Mouse (Mus musculus): ENCODE measurements at regions not wholly inside any gene's neighbourhood (a gene's known extent, or its start where the extent isn't known, plus 50 kb on each side); places are given as distances from the start of the nearest gene placed in this dataset.

GRCm38 (mm10) chr2:45580838-45581548, 463.8 kb upstream of the Zeb2 start:
- Histone ChIP-seq H3K9ac (no peak overlapping the region), H3K27me3 (ENCODE audit: insufficient read depth, low read length) (no peaks in the 10 kb centered on the region), H3K9me3 (ENCODE audit: low read length) (no peaks in the 10 kb centered on the region), H3K27ac (ENCODE audit: low read depth, low read length) (no peak overlapping the region), H3K4me2 (ENCODE audit: low read depth) (no peak overlapping the region), H3K36me3 (ENCODE audit: insufficient read depth) (no peaks in the 10 kb centered on the region), H3K4me1 (ENCODE audit: insufficient read depth) (no peaks in the 10 kb centered on the region), H3K4me3 (ENCODE audit: low read depth, low read length) (no peak overlapping the region)
- 61% methylated on average over 8 of the region's 8 CpGs for WGBS
- no peak for ATAC-seq
- TF ChIP-seq CTCF (IDR thresholded peaks at IDR 0.05; ENCODE audit: low read depth), result no peak
- DNase-seq, result no peak

GRCm38 (mm10) chr2:45572906-45573305, 455.7 kb upstream of the Zeb2 start:
- H3K27me3 ChIP-seq (ENCODE audit: insufficient read depth, low read length), result no peaks in the 10 kb centered on the region
- H3K36me3 ChIP-seq (ENCODE audit: insufficient read depth), result no peaks in the 10 kb centered on the region
- no peak overlapping the region for H3K4me2 ChIP-seq (ENCODE audit: low read depth)
- no peaks in the 10 kb centered on the region for H3K9me3 ChIP-seq (ENCODE audit: low read length)
- ATAC-seq, result no peak
- no peak overlapping the region for H3K4me3 ChIP-seq (ENCODE audit: low read depth, low read length)
- DNase-seq, result no peak
- H3K27ac ChIP-seq (ENCODE audit: low read depth, low read length), result no peak overlapping the region
- WGBS, result 91% methylated on average over 3 of the region's 3 CpGs
- no peaks in the 10 kb centered on the region for H3K4me1 ChIP-seq (ENCODE audit: insufficient read depth)
- TF ChIP-seq CTCF (IDR thresholded peaks at IDR 0.05; ENCODE audit: low read depth), result no peak
- no peak overlapping the region for H3K9ac ChIP-seq

GRCm38 (mm10) chr2:45554707-45555106, 437.5 kb upstream of the Zeb2 start:
- Histone ChIP-seq H3K9ac (no peak overlapping the region), H3K4me1 (ENCODE audit: insufficient read depth) (no peaks in the 10 kb centered on the region), H3K27ac (ENCODE audit: low read depth, low read length) (no peak overlapping the region), H3K36me3 (ENCODE audit: insufficient read depth) (no peaks in the 10 kb centered on the region), H3K9me3 (ENCODE audit: low read length) (no peaks in the 10 kb centered on the region), H3K4me3 (ENCODE audit: low read depth, low read length) (no peak overlapping the region), H3K4me2 (ENCODE audit: low read depth) (no peak overlapping the region), H3K27me3 (ENCODE audit: insufficient read depth, low read length) (no peaks in the 10 kb centered on the region)
- DNase-seq, result no peak
- TF ChIP-seq CTCF (IDR thresholded peaks at IDR 0.05; ENCODE audit: low read depth), result no peak
- 90% methylated on average over 4 of the region's 4 CpGs for WGBS
- no peak for ATAC-seq

- Histone ChIP-seq H3K9me3 (ENCODE audit: low read length) (no peaks in the 10 kb centered on the region), H3K27me3 (ENCODE audit: insufficient read depth, low read length) (no peaks in the 10 kb centered on the region), H3K9ac (no peak overlapping the region), H3K27ac (ENCODE audit: low read depth, low read length) (no peak overlapping the region), H3K36me3 (ENCODE audit: insufficient read depth) (no peaks in the 10 kb centered on the region), H3K4me3 (ENCODE audit: low read depth, low read length) (no peak overlapping the region), H3K4me1 (ENCODE audit: insufficient read depth) (no peaks in the 10 kb centered on the region), H3K4me2 (ENCODE audit: low read depth) (no peak overlapping the region)
- no peak for ATAC-seq
- WGBS, result 98% methylated on average over 3 of the region's 3 CpGs
- no peak for DNase-seq
- no peak for TF ChIP-seq CTCF (IDR thresholded peaks at IDR 0.05; ENCODE audit: low read depth)
Measured at GRCm38 (mm10) chr2:45541394-45541793, 424.2 kb upstream of the Zeb2 start.

- Histone ChIP-seq H3K4me1 (ENCODE audit: insufficient read depth) (no peaks in the 10 kb centered on the region), H3K27me3 (ENCODE audit: insufficient read depth, low read length) (no peaks in the 10 kb centered on the region), H3K36me3 (ENCODE audit: insufficient read depth) (no peaks in the 10 kb centered on the region), H3K27ac (ENCODE audit: low read depth, low read length) (no peak overlapping the region), H3K9me3 (ENCODE audit: low read length) (no peaks in the 10 kb centered on the region), H3K4me3 (ENCODE audit: low read depth, low read length) (no peak overlapping the region), H3K4me2 (ENCODE audit: low read depth) (no peak overlapping the region), H3K9ac (no peak overlapping the region)
- WGBS, result 81% methylated on average over 12 of the region's 12 CpGs
- ATAC-seq, result no peak
- no peak for TF ChIP-seq CTCF (IDR thresholded peaks at IDR 0.05; ENCODE audit: low read depth)
- no peak for DNase-seq
Measured at GRCm38 (mm10) chr2:45538950-45539349, 421.8 kb upstream of the Zeb2 start.

- H3K36me3 ChIP-seq (ENCODE audit: insufficient read depth), result no peaks in the 10 kb centered on the region
- no peaks in the 10 kb centered on the region for H3K9me3 ChIP-seq (ENCODE audit: low read length)
- no peaks in the 10 kb centered on the region for H3K27me3 ChIP-seq (ENCODE audit: insufficient read depth, low read length)
- no peak for DNase-seq
- WGBS, result 89% methylated on average over 7 of the region's 7 CpGs
- no peak for ATAC-seq
- no peak overlapping the region for H3K9ac ChIP-seq
- H3K4me2 ChIP-seq (ENCODE audit: low read depth), result no peak overlapping the region
- no peak overlapping the region for H3K4me3 ChIP-seq (ENCODE audit: low read depth, low read length)
- H3K27ac ChIP-seq (ENCODE audit: low read depth, low read length), result no peak overlapping the region
- H3K4me1 ChIP-seq (ENCODE audit: insufficient read depth), result no peaks in the 10 kb centered on the region
- TF ChIP-seq CTCF (IDR thresholded peaks at IDR 0.05; ENCODE audit: low read depth), result no peak
Measured at GRCm38 (mm10) chr2:45537722-45538121, 420.5 kb upstream of the Zeb2 start.

GRCm38 (mm10) chr2:45534806-45535205, 417.6 kb upstream of the Zeb2 start:
- H3K4me3 ChIP-seq (ENCODE audit: low read depth, low read length), result no peak overlapping the region
- H3K4me2 ChIP-seq (ENCODE audit: low read depth), result no peak overlapping the region
- H3K27me3 ChIP-seq (ENCODE audit: insufficient read depth, low read length), result no peaks in the 10 kb centered on the region
- 72% methylated on average over 5 of the region's 5 CpGs for WGBS
- H3K9ac ChIP-seq, result no peak overlapping the region
- ATAC-seq, result no peak
- DNase-seq, result no peak
- no peaks in the 10 kb centered on the region for H3K36me3 ChIP-seq (ENCODE audit: insufficient read depth)
- H3K4me1 ChIP-seq (ENCODE audit: insufficient read depth), result no peaks in the 10 kb centered on the region
- TF ChIP-seq CTCF (IDR thresholded peaks at IDR 0.05; ENCODE audit: low read depth), result no peak
- no peaks in the 10 kb centered on the region for H3K9me3 ChIP-seq (ENCODE audit: low read length)
- H3K27ac ChIP-seq (ENCODE audit: low read depth, low read length), result no peak overlapping the region

All from forebrain, postnatal 0 days (tissue).